21 mouse cellular contexts compared by ENCODE assay signal in genomic region chr1:186661206-186661921, GRCm38 (mm10). TPM values are rescaled to one million over a fixed set of nuclear protein-coding genes. Genes with fewer than 3 reads are reported as not detected.
DNase-seq lines count a peak whose midpoint lies in the region; ATAC-seq and TF ChIP-seq lines count a peak whose summit lies in the region.
"Had no signal": no experiment of that assay in that cellular context is flagged by ENCODE, and none has a peak within 500 bp of the region (broad histone marks: within the 10 kb centered on the region; RNA-seq: fewer than 3 reads in every experiment).

No protein-coding gene starts in this region.

- no peaks in the 10 kb centered on the region for H3K27me3 ChIP-seq in hindbrain, embryonic 16.5 days (replicated peaks; ENCODE audit: control insufficient read depth, insufficient read depth, low read length)
- H3K27me3 ChIP-seq in hindbrain, embryonic 13.5 days: no peaks in the 10 kb centered on the region
- no peaks in the 10 kb centered on the region for H3K27me3 ChIP-seq in forebrain, embryonic 16.5 days (replicated peaks; ENCODE audit: control insufficient read depth, insufficient read depth, low read length)
- H3K27me3 ChIP-seq: embryonic facial prominence, embryonic 15.5 days; limb, embryonic 13.5 days; midbrain, embryonic 15.5 days had no signal

- H3K9me3 ChIP-seq in hindbrain, embryonic 16.5 days (ENCODE audit: control insufficient read depth, low read length): no peaks in the 10 kb centered on the region
- H3K9me3 ChIP-seq in hindbrain, embryonic 13.5 days: no peaks in the 10 kb centered on the region
- H3K9me3 ChIP-seq in forebrain, embryonic 16.5 days (ENCODE audit: control insufficient read depth, low read length): no peaks in the 10 kb centered on the region
- H3K9me3 ChIP-seq: embryonic facial prominence, embryonic 15.5 days; limb, embryonic 13.5 days; midbrain, embryonic 15.5 days had no signal

- no peak overlapping the region for H3K9ac ChIP-seq in hindbrain, embryonic 16.5 days (ENCODE audit: low read depth, low read length)
- no peak overlapping the region for H3K9ac ChIP-seq in hindbrain, embryonic 13.5 days
- H3K9ac ChIP-seq in forebrain, embryonic 16.5 days (replicated peaks; ENCODE audit: low read depth, low read length): no peak overlapping the region
- H3K9ac ChIP-seq: embryonic facial prominence, embryonic 15.5 days; limb, embryonic 13.5 days; liver, embryonic 14.5 days; midbrain, embryonic 15.5 days had no signal

- no peaks in the 10 kb centered on the region for H3K4me1 ChIP-seq in hindbrain, embryonic 16.5 days (ENCODE audit: control insufficient read depth, insufficient read depth, low read depth, low read length)
- no peaks in the 10 kb centered on the region for H3K4me1 ChIP-seq in hindbrain, embryonic 13.5 days (replicated peaks)
- peaks cover 10% of the 10 kb centered on the region for H3K4me1 ChIP-seq in forebrain, embryonic 16.5 days (replicated peaks; ENCODE audit: control insufficient read depth, insufficient read depth, low read length)

- no peak overlapping the region for H3K4me3 ChIP-seq in gastrocnemius, adult 2 months
- H3K4me3 ChIP-seq in hindbrain, embryonic 16.5 days (ENCODE audit: low read length): no peak overlapping the region
- no peak overlapping the region for H3K4me3 ChIP-seq in hindbrain, embryonic 13.5 days
- no peak overlapping the region for H3K4me3 ChIP-seq in forebrain, embryonic 16.5 days (replicated peaks; ENCODE audit: low read length)
- H3K4me3 ChIP-seq: embryonic facial prominence, embryonic 15.5 days; limb, embryonic 13.5 days; midbrain, embryonic 15.5 days had no signal

- WGBS in hindbrain, embryonic 16.5 days: 62% methylated on average over 15 of the region's 15 CpGs
- 78% methylated on average over 15 of the region's 15 CpGs for WGBS in hindbrain, embryonic 13.5 days
- 67% methylated on average over 15 of the region's 15 CpGs for WGBS in forebrain, embryonic 16.5 days

- no peak for TF ChIP-seq CTCF in gastrocnemius, adult 2 months (IDR thresholded peaks at IDR 0.05)

- H3K27ac ChIP-seq in gastrocnemius, adult 2 months: peak overlapping the region; percentile 82
- H3K27ac ChIP-seq in hindbrain, embryonic 16.5 days (ENCODE audit: low read depth, low read length): peak overlapping the region; percentile 30
- no peak overlapping the region; the same call in 1 of the 2 replicates for H3K27ac ChIP-seq in hindbrain, embryonic 13.5 days
- H3K27ac ChIP-seq in forebrain, embryonic 16.5 days (ENCODE audit: low read length): peak overlapping the region; percentile 22
- H3K27ac ChIP-seq: embryonic facial prominence, embryonic 15.5 days; kidney, postnatal 0 days; limb, embryonic 13.5 days; liver, embryonic 14.5 days; midbrain, embryonic 15.5 days; stomach, postnatal 0 days had no signal

- no peak overlapping the region for H3K4me2 ChIP-seq in hindbrain, embryonic 16.5 days (ENCODE audit: low read length)
- no peak overlapping the region for H3K4me2 ChIP-seq in hindbrain, embryonic 13.5 days
- no peak overlapping the region for H3K4me2 ChIP-seq in forebrain, embryonic 16.5 days (ENCODE audit: low read length)
- H3K4me2 ChIP-seq: embryonic facial prominence, embryonic 15.5 days; limb, embryonic 13.5 days; midbrain, embryonic 15.5 days had no signal

- DNase-seq in gastrocnemius, adult 2 months: peak; percentile 43
- DNase-seq in gastrocnemius, postnatal 10 days: no peak
- peak; percentile 19 for DNase-seq in NIH3T3 (ENCODE audit: low read depth)
- DNase-seq in kidney, adult 18-20 months: no peak
- DNase-seq: adrenal gland, postnatal 25 days; embryo, embryonic 11 days; gastrocnemius, postnatal 25 days; heart, postnatal 10 days; right cerebral cortex, postnatal 14 days had no signal

- intact Hi-C loops in gastrocnemius, adult 2 months (cut with DNase I): no loop called here

- ATAC-seq in hindbrain, embryonic 16.5 days: 0 out of 2 replicates have a peak, but pooled peaks have one; percentile 27
- ATAC-seq in hindbrain, embryonic 13.5 days (ENCODE audit: low FRiP score): no peak
- peak; percentile 56 for ATAC-seq in forebrain, embryonic 16.5 days
- ATAC-seq: intestine, embryonic 16.5 days; lung, postnatal 0 days; midbrain, embryonic 15.5 days had no signal

- H3K36me3 ChIP-seq in hindbrain, embryonic 16.5 days (ENCODE audit: control insufficient read depth, insufficient read depth, low read length): no peaks in the 10 kb centered on the region
- H3K36me3 ChIP-seq in hindbrain, embryonic 13.5 days: no peaks in the 10 kb centered on the region
- H3K36me3 ChIP-seq in forebrain, embryonic 16.5 days (ENCODE audit: control insufficient read depth, insufficient read depth): no peaks in the 10 kb centered on the region
- H3K36me3 ChIP-seq: embryonic facial prominence, embryonic 15.5 days; midbrain, embryonic 15.5 days had no signal

RNA-seq across cellular contexts. Expression of gene Tgfb2, which starts 44.4 kb away (rescaled TPM):
- total RNA-seq in gastrocnemius, adult 2 months (2021): 10 to 100 TPM in 1 of 2 experiments, 1 to 10 TPM in 1; 6.5 to 14.1 TPM
- 10 to 100 TPM; 28.4 to 38.7 TPM for total RNA-seq in gastrocnemius, postnatal 10 days (2021)
- polyA plus RNA-seq in hindbrain, embryonic 16.5 days (2015; fragmentation: Nextera tagmentation; extraction: Ambion mirVana): 35.7 and 36.2 TPM in 2 replicates
- polyA plus RNA-seq in hindbrain, embryonic 13.5 days (2015; fragmentation: Nextera tagmentation; extraction: Ambion mirVana): 20.6 and 23.1 TPM in 2 replicates
- polyA plus RNA-seq in forebrain, embryonic 16.5 days (2015; fragmentation: Nextera tagmentation; extraction: Ambion mirVana): 21.4 and 22.0 TPM in 2 replicates
- total RNA-seq: megakaryocyte, adult 5-6 weeks had no signal

Comparison
In these comparisons a context has a peak if more than half of its experiments do, and no peak if none do; other contexts are left out.
1. DNase-seq: peak in gastrocnemius, adult 2 months (single experiment) and NIH3T3 (single experiment); none in gastrocnemius, postnatal 10 days (single experiment) and kidney, adult 18-20 months (single experiment).